Mouse (Mus musculus) intestine, embryonic 14.5 days (tissue): ENCODE measurements at regions not wholly inside any gene's neighbourhood (a gene's known extent, or its start where the extent isn't known, plus 50 kb on each side); places are given as distances from the start of the nearest gene placed in this dataset.

Experiments used
- ATAC-seq: fragments of 200-750 bp; cut with Nextera tagmentation; replicated peaks from 2 replicates; pipeline ENCODE4 v1.8.0; 2017; ENCODE audit warnings: low read depth, moderate number of reproducible peaks, moderate TSS enrichment, moderate library complexity; ENCODE audit not compliant: low FRiP score, low TSS enrichment
- DNase-seq: peaks from one replicate; pipeline ENCODE4 v3.0.0-alpha.2; 2018; ENCODE audit warnings: low spot score
- H3K27ac ChIP-seq: fragments of 300-500 bp; sonication (generic); 2 replicates; pipeline ENCODE4 v1.5.1; 2014; ENCODE audit warnings: low read depth, mild to moderate bottlenecking, control low read depth
- H3K27me3 ChIP-seq: fragments of 300-500 bp; sonication (generic); replicated peaks from 2 replicates; pipeline ENCODE4 v1.6.1; 2014; ENCODE audit warnings: low read length, control low read depth; ENCODE audit not compliant: control insufficient read depth, insufficient read depth
- H3K36me3 ChIP-seq: fragments of 300-500 bp; sonication (generic); 2 replicates; pipeline ENCODE4 v1.6.1; 2014; ENCODE audit warnings: low read length, control low read depth; ENCODE audit not compliant: control insufficient read depth, insufficient read depth
- H3K4me1 ChIP-seq: fragments of 300-500 bp; sonication (generic); replicated peaks from 2 replicates; pipeline ENCODE4 v1.6.1; 2014; ENCODE audit warnings: low read length, control low read depth, mixed read lengths; ENCODE audit not compliant: control insufficient read depth, insufficient read depth
- H3K4me2 ChIP-seq: fragments of 300-500 bp; sonication (generic); 2 replicates; pipeline ENCODE4 v1.6.1; 2014; ENCODE audit warnings: low read length
- H3K4me3 ChIP-seq: fragments of 300-500 bp; sonication (generic); 2 replicates; pipeline ENCODE4 v1.5.1; 2014; ENCODE audit warnings: low read depth, low read length, control low read depth, mixed read lengths
- H3K9ac ChIP-seq: fragments of 300-500 bp; sonication (generic); 2 replicates; pipeline ENCODE4 v1.6.1; 2014; ENCODE audit warnings: mild to moderate bottlenecking, low read length
- H3K9me3 ChIP-seq: fragments of 300-500 bp; sonication (generic); 2 replicates; pipeline ENCODE4 v1.6.1; 2016; ENCODE audit warnings: low read length, control low read depth; ENCODE audit not compliant: control insufficient read depth
- WGBS: fragments of 180-500 bp; shearing (Covaris S2); extraction: QIAGEN DNeasy Blood & Tissue Kit; methylation state at CpG from one replicate; pipeline ENCODE4 v1.1.7; 2014; 5-methylcytosine and 5-hydroxymethylcytosine counted together

- no peaks in the 10 kb centered on the region for H3K36me3 ChIP-seq
- WGBS: 47% methylated on average over 4 of the region's 4 CpGs
- H3K9me3 ChIP-seq: no peaks in the 10 kb centered on the region
- DNase-seq (no peak), ATAC-seq (no peak)
- no peak overlapping the region for H3K9ac ChIP-seq
- peaks cover 6% of the 10 kb centered on the region; the same call in 1 of the 2 replicates for H3K4me1 ChIP-seq
- H3K4me3 ChIP-seq: no peak overlapping the region
- H3K4me2 ChIP-seq: no peak overlapping the region
- no peaks in the 10 kb centered on the region for H3K27me3 ChIP-seq
- H3K27ac ChIP-seq: no peak overlapping the region
These were observed 113.8 kb downstream of the Rchy1 start for GRCm38 (mm10) chr5:91849114-91849513.

- Histone ChIP-seq H3K36me3 (no peaks in the 10 kb centered on the region), H3K27me3 (no peaks in the 10 kb centered on the region), H3K9me3 (no peaks in the 10 kb centered on the region), H3K4me3 (no peak overlapping the region), H3K4me1 (peaks cover 6% of the 10 kb centered on the region; the same call in 1 of the 2 replicates), H3K4me2 (no peak overlapping the region), H3K9ac (no peak overlapping the region), H3K27ac (no peak overlapping the region)
- DNase-seq (no peak), ATAC-seq (no peak)
- WGBS: 85% methylated on average over 3 of the region's 3 CpGs
These were observed 114.3 kb downstream of the Rchy1 start for GRCm38 (mm10) chr5:91848528-91848927.

GRCm38 (mm10) chr5:91843044-91843443 lies 119.8 kb downstream of the Rchy1 start:
- ATAC-seq (no peak), DNase-seq (no peak)
- H3K27me3 ChIP-seq: no peaks in the 10 kb centered on the region
- H3K4me3 ChIP-seq: no peak overlapping the region
- no peaks in the 10 kb centered on the region for H3K36me3 ChIP-seq
- no peak overlapping the region for H3K27ac ChIP-seq
- no peak overlapping the region for H3K4me2 ChIP-seq
- 88% methylated on average over 4 of the region's 4 CpGs for WGBS
- no peak overlapping the region for H3K9ac ChIP-seq
- H3K9me3 ChIP-seq: no peaks in the 10 kb centered on the region
- peaks cover 6% of the 10 kb centered on the region; the same call in 1 of the 2 replicates for H3K4me1 ChIP-seq

- no peaks in the 10 kb centered on the region for H3K9me3 ChIP-seq
- no peak overlapping the region for H3K9ac ChIP-seq
- peaks cover 6% of the 10 kb centered on the region; the same call in 1 of the 2 replicates for H3K4me1 ChIP-seq
- DNase-seq (no peak), ATAC-seq (no peak)
- H3K27ac ChIP-seq: no peak overlapping the region
- H3K4me2 ChIP-seq: no peak overlapping the region
- no peaks in the 10 kb centered on the region for H3K36me3 ChIP-seq
- no peaks in the 10 kb centered on the region for H3K27me3 ChIP-seq
- WGBS: 85% methylated on average over 4 of the region's 4 CpGs
- no peak overlapping the region for H3K4me3 ChIP-seq
These were observed 121.8 kb downstream of the Rchy1 start for GRCm38 (mm10) chr5:91841066-91841465.

GRCm38 (mm10) chr5:91828481-91828880 lies 134.4 kb downstream of the Rchy1 start:
- DNase-seq (no peak), ATAC-seq (no peak)
- no peaks in the 10 kb centered on the region for H3K36me3 ChIP-seq
- H3K27me3 ChIP-seq: no peaks in the 10 kb centered on the region
- no peak overlapping the region for H3K4me3 ChIP-seq
- H3K27ac ChIP-seq: no peak overlapping the region
- no peaks in the 10 kb centered on the region for H3K4me1 ChIP-seq
- 87% methylated on average over 6 of the region's 6 CpGs for WGBS
- H3K9ac ChIP-seq: no peak overlapping the region
- no peaks in the 10 kb centered on the region for H3K9me3 ChIP-seq
- no peak overlapping the region for H3K4me2 ChIP-seq

GRCm38 (mm10) chr5:91826636-91827035 lies 136.2 kb downstream of the Rchy1 start:
- Histone ChIP-seq H3K9ac (no peak overlapping the region), H3K4me1 (no peaks in the 10 kb centered on the region), H3K36me3 (no peaks in the 10 kb centered on the region), H3K9me3 (no peaks in the 10 kb centered on the region), H3K27me3 (no peaks in the 10 kb centered on the region), H3K4me2 (no peak overlapping the region), H3K4me3 (no peak overlapping the region), H3K27ac (no peak overlapping the region)
- ATAC-seq (no peak), DNase-seq (no peak)
- 26% methylated on average over 1 of the region's 1 CpGs for WGBS

GRCm38 (mm10) chr5:91822844-91823576 lies 139.9 kb downstream of the Rchy1 start:
- Histone ChIP-seq H3K36me3 (no peaks in the 10 kb centered on the region), H3K9ac (no peak overlapping the region), H3K27ac (no peak overlapping the region), H3K27me3 (no peaks in the 10 kb centered on the region), H3K4me3 (no peak overlapping the region), H3K9me3 (no peaks in the 10 kb centered on the region), H3K4me2 (no peak overlapping the region), H3K4me1 (no peaks in the 10 kb centered on the region)
- 31% methylated on average over 9 of the region's 9 CpGs for WGBS
- ATAC-seq (no peak), DNase-seq (no peak)

GRCm38 (mm10) chr5:91818800-91819199 lies 144.1 kb downstream of the Rchy1 start:
- no peaks in the 10 kb centered on the region for H3K27me3 ChIP-seq
- no peaks in the 10 kb centered on the region for H3K36me3 ChIP-seq
- H3K27ac ChIP-seq: no peak overlapping the region
- ATAC-seq: no peak
- WGBS: 78% methylated on average over 12 of the region's 12 CpGs
- H3K9ac ChIP-seq: no peak overlapping the region
- no peak for DNase-seq
- H3K9me3 ChIP-seq: no peaks in the 10 kb centered on the region
- no peak overlapping the region for H3K4me3 ChIP-seq
- H3K4me2 ChIP-seq: no peak overlapping the region
- H3K4me1 ChIP-seq: no peaks in the 10 kb centered on the region

GRCm38 (mm10) chr5:91818195-91818594 lies 144.7 kb downstream of the Rchy1 start:
- Histone ChIP-seq H3K4me1 (no peaks in the 10 kb centered on the region), H3K4me2 (no peak overlapping the region), H3K4me3 (no peak overlapping the region), H3K36me3 (no peaks in the 10 kb centered on the region), H3K9me3 (no peaks in the 10 kb centered on the region), H3K9ac (no peak overlapping the region), H3K27me3 (no peaks in the 10 kb centered on the region), H3K27ac (no peak overlapping the region)
- DNase-seq (no peak), ATAC-seq (no peak)
- WGBS: 56% methylated on average over 11 of the region's 11 CpGs
